Mouse (Mus musculus) intestine, embryonic 15.5 days (tissue): ENCODE measurements around the gene Prr19. TPM values are rescaled to one million over a fixed set of nuclear protein-coding genes. Genes with fewer than 3 reads are reported as not detected.

Source experiments
- ATAC-seq: fragments of 200-750 bp; cut with Nextera tagmentation; 2 replicates; pipeline ENCODE4 v1.8.0; 2017; ENCODE audit warnings: moderate TSS enrichment, moderate library complexity
- H3K27ac ChIP-seq: fragments of 300-500 bp; sonication (generic); 2 replicates; pipeline ENCODE4 v1.5.1; 2015; ENCODE audit warnings: mild to moderate bottlenecking, inconsistent platforms
- H3K27me3 ChIP-seq: fragments of 300-500 bp; sonication (generic); replicated peaks from 2 replicates; pipeline ENCODE4 v1.6.1; 2015; ENCODE audit warnings: inconsistent platforms
- H3K36me3 ChIP-seq: fragments of 300-500 bp; sonication (generic); 2 replicates; pipeline ENCODE4 v1.6.1; 2015; ENCODE audit warnings: inconsistent platforms
- H3K4me1 ChIP-seq: fragments of 300-500 bp; sonication (generic); replicated peaks from 2 replicates; pipeline ENCODE4 v1.6.1; 2015; ENCODE audit warnings: inconsistent platforms
- H3K4me2 ChIP-seq: fragments of 300-500 bp; sonication (generic); replicated peaks from 2 replicates; pipeline ENCODE4 v1.6.1; 2015; ENCODE audit warnings: mild to moderate bottlenecking, inconsistent platforms
- H3K4me3 ChIP-seq: fragments of 300-500 bp; sonication (generic); replicated peaks from 2 replicates; pipeline ENCODE4 v1.5.1; 2015; ENCODE audit warnings: inconsistent platforms
- H3K9ac ChIP-seq: fragments of 300-500 bp; sonication (generic); 2 replicates; pipeline ENCODE4 v1.6.1; 2015; ENCODE audit warnings: inconsistent platforms
- H3K9me3 ChIP-seq: fragments of 300-500 bp; sonication (generic); 2 replicates; pipeline ENCODE4 v1.6.1; 2016; ENCODE audit warnings: inconsistent platforms
- WGBS: fragments of 180-500 bp; shearing (Covaris S2); methylation state at CpG from one replicate; pipeline ENCODE4 v1.1.7; 2015; 5-methylcytosine and 5-hydroxymethylcytosine counted together
- polyA plus RNA-seq: library from polyadenylated mRNA; unstranded; fragments of >200 nt; fragmentation: Nextera tagmentation; extraction: Ambion mirVana; gene quantifications from 2 replicates; pipeline ENCODE4 v1.2.1, GENCODE M21; 2015

Gene Prr19
- polyA plus RNA-seq, 1 experiment from 2014 or later = 0.41 TPM

DNA sequence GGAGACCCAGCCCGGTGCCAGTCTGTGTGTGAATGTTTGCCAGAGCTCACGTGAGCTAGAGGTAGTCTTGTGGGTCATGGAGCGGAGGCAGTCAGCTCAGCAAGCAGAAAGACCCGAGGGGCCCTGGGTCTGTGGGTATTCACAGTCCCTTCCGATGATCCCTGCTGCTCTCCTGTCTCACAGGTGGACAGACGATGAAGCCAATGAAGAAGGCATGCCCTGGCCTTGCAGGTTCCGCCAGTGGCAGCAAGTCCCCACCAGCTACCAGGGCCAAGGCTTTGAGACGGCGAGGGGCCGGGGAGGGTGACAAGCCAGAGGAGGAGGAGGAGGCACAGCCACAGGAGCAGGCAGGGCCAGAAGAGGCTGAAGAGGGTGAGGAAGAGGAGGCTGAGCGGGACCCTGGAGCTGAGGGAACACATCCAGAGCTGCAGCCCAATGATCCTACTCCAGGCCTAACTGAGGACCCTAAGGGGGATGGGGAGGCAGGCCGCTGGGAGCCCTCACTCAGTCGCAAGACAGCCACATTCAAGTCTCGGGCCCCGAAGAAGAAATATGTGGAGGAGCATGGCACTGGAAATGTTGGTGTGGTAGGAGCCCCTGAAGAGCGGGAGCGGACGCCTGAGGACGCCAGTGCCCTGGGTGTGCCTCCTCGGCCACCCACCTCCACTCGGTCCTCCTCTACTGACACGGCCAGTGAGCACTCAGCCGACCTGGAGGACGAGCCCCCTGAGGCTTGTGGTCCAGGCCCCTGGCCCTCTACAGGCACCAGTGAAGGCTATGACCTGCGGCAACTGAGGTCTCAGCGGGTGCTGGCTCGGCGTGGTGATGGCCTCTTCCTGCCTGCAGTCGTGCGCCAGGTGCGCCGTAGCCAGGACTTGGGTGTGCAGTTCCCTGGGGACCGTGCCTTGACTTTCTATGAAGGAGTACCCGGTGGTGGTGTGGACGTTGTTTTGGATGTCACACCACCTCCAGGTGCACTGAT is 30.3 kb upstream of the Prr19 start:
- ATAC-seq = no peak
- no peak overlapping the region for H3K4me3 ChIP-seq
- no peaks in the 10 kb centered on the region for H3K9me3 ChIP-seq
- H3K27ac ChIP-seq = no peak overlapping the region
- WGBS = 91% methylated on average over 35 of the region's 35 CpGs
- no peak overlapping the region for H3K4me2 ChIP-seq
- H3K9ac ChIP-seq = no peak overlapping the region
- H3K27me3 ChIP-seq = no peaks in the 10 kb centered on the region
- H3K36me3 ChIP-seq = peaks cover 22% of the 10 kb centered on the region
- peaks cover 41% of the 10 kb centered on the region for H3K4me1 ChIP-seq

- Histone ChIP-seq H3K4me3 (no peak overlapping the region), H3K36me3 (peaks cover 22% of the 10 kb centered on the region), H3K9ac (no peak overlapping the region), H3K9me3 (no peaks in the 10 kb centered on the region), H3K4me1 (peaks cover 44% of the 10 kb centered on the region), H3K27ac (no peak overlapping the region), H3K27me3 (no peaks in the 10 kb centered on the region), H3K4me2 (no peak overlapping the region)
- WGBS = 88% methylated on average over 30 of the region's 30 CpGs
- ATAC-seq = no peak
Measured at GRCm38 (mm10) chr7:25271651-25272444, 29.4 kb upstream of the Prr19 start.

DNA sequence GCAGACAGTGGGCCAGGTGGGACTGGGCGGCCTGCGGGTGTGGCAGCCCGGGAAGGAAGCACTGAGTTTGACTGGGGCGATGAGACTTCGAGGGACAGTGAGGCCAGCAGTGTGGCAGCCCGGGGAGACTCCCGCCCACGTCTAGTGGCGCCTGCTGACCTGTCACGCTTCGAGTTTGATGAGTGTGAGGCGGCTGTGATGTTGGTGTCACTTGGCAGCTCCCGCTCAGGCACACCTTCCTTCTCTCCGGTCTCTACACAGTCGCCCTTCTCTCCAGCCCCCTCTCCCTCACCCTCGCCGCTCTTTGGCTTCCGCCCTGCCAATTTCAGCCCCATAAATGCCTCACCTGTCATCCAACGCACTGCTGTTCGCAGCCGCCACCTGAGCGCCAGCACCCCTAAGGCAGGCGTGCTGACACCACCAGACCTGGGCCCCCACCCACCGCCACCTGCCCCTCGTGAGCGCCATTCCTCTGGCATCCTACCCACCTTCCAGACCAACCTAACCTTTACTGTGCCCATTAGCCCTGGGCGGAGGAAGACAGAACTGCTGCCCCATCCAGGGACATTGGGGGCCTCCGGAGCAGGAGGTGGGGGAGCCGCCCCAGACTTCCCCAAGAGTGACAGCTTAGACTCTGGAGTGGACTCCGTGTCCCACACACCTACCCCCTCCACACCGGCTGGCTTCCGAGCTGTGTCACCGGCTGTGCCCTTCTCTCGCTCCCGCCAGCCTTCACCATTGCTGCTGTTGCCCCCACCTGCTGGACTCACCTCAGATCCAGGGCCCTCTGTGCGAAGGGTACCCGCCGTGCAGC is 28.6 kb upstream of the Prr19 start:
- Histone ChIP-seq H3K27ac (no peak overlapping the region), H3K27me3 (no peaks in the 10 kb centered on the region), H3K9me3 (no peaks in the 10 kb centered on the region), H3K36me3 (peaks cover 22% of the 10 kb centered on the region), H3K4me1 (peaks cover 45% of the 10 kb centered on the region), H3K9ac (no peak overlapping the region), H3K4me3 (no peak overlapping the region), H3K4me2 (no peak overlapping the region)
- 88% methylated on average over 38 of the region's 38 CpGs for WGBS
- no peak for ATAC-seq

DNA sequence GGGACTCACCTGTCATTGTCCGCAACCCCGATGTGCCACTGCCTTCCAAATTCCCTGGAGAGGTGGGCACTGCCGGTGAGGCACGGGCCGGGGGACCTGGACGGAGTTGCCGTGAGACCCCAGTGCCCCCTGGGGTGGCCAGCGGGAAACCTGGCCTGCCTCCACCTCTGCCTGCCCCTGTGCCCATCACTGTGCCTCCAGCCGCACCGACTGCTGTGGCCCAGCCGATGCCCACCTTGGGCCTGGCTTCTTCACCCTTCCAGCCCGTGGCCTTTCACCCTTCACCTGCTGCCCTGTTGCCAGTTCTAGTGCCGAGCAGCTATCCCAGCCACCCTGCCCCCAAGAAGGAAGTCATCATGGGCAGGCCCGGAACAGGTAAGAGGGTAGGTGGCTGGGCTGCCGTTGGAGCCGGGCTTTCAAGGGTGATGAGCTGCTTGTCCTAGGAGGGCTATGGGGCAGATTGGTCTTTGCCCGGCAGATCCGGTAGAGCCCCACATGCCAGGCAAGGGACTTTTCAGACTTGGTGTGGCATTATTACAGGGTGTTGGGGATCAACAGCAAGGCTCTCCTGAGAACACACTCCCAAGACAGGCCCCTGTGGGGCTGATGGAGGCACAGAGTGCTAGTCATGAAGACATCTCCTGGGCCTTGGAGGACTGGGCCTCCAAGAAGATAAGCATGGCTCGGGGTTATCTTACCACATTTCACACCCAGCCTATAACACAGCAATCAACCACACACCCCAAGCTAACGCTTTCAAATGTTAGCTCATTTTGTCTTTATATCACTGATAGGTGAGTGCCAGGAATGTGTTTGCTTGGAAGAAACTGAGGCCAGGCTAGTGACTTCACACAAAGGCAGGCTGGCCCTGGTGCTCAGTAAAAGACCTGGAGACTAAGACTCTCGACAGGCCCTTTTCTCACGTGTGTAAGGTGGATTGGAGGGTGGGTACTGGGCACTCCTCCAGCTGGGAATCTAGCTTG is 27.7 kb upstream of the Prr19 start:
- no peak overlapping the region for H3K27ac ChIP-seq
- peaks cover 49% of the 10 kb centered on the region for H3K4me1 ChIP-seq
- WGBS = 86% methylated on average over 22 of the region's 22 CpGs

DNA sequence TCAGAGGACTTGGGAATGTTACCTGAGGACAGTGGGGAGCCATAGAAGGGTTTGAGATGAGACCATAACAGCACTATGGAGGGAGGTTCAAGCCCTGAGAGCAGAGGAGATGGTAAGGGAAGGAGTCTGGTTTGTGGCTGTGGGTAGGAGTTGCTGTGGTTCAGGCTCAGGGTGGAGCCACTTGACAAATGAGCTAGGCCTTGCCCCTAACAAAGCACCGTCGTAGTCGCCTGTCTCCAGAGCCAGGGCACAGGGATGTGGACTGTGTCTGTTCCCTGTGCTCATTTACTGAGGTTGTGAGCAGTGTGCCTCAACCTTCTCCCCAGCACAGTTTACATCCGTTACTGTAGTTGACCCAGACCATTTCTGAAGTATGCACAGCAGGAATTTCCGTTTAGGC is 26.6 kb upstream of the Prr19 start:
- Histone ChIP-seq H3K4me3 (no peak overlapping the region), H3K9ac (0 out of 2 replicates have a peak overlapping the region, but pooled peaks have one; percentile 24), H3K4me1 (peaks cover 43% of the 10 kb centered on the region), H3K9me3 (no peaks in the 10 kb centered on the region), H3K36me3 (peaks cover 22% of the 10 kb centered on the region), H3K27me3 (no peaks in the 10 kb centered on the region), H3K4me2 (no peak overlapping the region), H3K27ac (no peak overlapping the region)
- no peak for ATAC-seq
- WGBS = 45% methylated on average over 5 of the region's 5 CpGs

More for the DNA sequence above, 27.7 kb upstream of the Prr19 start:
- H3K36me3 ChIP-seq = peaks cover 22% of the 10 kb centered on the region
- no peak overlapping the region for H3K4me2 ChIP-seq
- no peak overlapping the region for H3K9ac ChIP-seq
- no peak for ATAC-seq
- no peaks in the 10 kb centered on the region for H3K27me3 ChIP-seq
- no peaks in the 10 kb centered on the region for H3K9me3 ChIP-seq
- H3K4me3 ChIP-seq = no peak overlapping the region

- Histone ChIP-seq H3K4me2 (no peak overlapping the region), H3K4me3 (no peak overlapping the region), H3K9me3 (no peaks in the 10 kb centered on the region), H3K4me1 (peaks cover 44% of the 10 kb centered on the region), H3K36me3 (peaks cover 22% of the 10 kb centered on the region), H3K9ac (peak overlapping the region; percentile 24; the same call in 1 of the 2 replicates), H3K27ac (no peak overlapping the region), H3K27me3 (no peaks in the 10 kb centered on the region)
- ATAC-seq = no peak
- 93% methylated on average over 3 of the region's 3 CpGs for WGBS
Measured at GRCm38 (mm10) chr7:25274996-25275395, 26.2 kb upstream of the Prr19 start.

DNA sequence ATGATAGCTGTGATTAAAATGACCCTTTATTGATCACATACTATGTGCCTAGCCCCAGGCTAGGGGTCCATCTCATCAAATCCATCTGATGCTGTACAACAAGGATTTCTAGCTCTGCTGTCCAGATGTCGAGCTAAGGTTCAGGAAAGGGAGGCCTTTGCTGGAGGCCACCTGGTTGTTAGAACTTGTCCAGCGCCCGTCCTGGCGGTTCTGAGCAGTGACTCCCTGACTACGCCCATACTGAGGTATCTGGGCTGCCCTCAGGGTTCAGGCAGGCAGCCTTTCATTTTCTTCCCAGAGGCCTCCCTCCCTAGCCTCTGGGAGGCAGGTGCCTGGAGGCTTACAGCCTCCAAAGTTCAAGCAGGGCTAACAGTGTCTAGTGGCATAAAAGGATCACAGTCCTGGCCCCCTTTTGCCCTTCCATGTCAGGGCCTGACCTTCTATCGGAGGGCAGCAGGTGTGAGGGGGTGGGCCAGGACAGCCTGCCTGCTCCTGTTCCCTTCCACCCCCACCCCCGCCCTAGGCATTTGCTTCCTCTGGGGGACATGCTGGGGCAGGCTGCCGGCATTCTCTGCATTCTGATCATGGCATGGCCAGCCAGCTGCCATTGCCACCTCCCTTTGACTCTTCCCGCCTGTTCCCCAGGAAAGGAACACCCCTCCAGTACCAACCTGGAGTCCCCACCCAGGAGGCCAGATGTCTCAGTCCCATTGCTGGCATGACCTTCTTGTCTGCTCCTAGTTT is 25.5 kb upstream of the Prr19 start:
- peaks cover 51% of the 10 kb centered on the region for H3K4me1 ChIP-seq
- 52% methylated on average over 9 of the region's 9 CpGs for WGBS
- H3K27me3 ChIP-seq = no peaks in the 10 kb centered on the region
- H3K9me3 ChIP-seq = no peaks in the 10 kb centered on the region
- H3K27ac ChIP-seq = no peak overlapping the region
- no peak for ATAC-seq
- H3K4me2 ChIP-seq = no peak overlapping the region
- no peak overlapping the region for H3K4me3 ChIP-seq
- peak overlapping the region; percentile 15; the same call in 1 of the 2 replicates for H3K9ac ChIP-seq
- H3K36me3 ChIP-seq = peaks cover 22% of the 10 kb centered on the region

DNA sequence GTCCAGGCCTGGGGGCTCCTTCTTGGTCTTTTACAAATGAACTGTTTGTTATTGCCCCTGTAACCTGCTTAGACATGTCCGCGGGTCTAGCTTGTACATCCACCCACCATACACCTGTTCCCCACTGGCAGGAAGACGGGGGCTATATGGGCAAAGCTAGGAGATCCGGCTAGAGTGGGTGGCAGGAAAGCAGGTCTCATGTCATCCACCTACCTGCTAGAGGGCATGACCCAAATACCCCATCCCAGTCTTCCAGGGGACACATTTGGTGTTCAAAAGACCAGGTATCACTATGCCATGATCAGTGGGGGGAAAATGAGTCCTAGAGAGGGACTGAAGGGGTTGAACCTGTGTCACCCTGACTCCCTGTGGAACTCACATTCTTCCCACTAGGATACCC is 23.8 kb upstream of the Prr19 start:
- WGBS = 81% methylated on average over 4 of the region's 4 CpGs
- Histone ChIP-seq H3K4me1 (peaks cover 61% of the 10 kb centered on the region), H3K9ac (peak overlapping the region; percentile 68), H3K27ac (peak overlapping the region; percentile 98; the same call in 1 of the 2 replicates), H3K27me3 (no peaks in the 10 kb centered on the region), H3K4me3 (no peak overlapping the region), H3K36me3 (peaks cover 8% of the 10 kb centered on the region; the same call in 1 of the 2 replicates), H3K4me2 (peak overlapping the region; percentile 92), H3K9me3 (no peaks in the 10 kb centered on the region)
- no peak for ATAC-seq

- WGBS = 11% methylated on average over 4 of the region's 4 CpGs
- ATAC-seq = no peak
- peak overlapping the region; percentile 76 for H3K4me3 ChIP-seq
- peaks cover 62% of the 10 kb centered on the region for H3K4me1 ChIP-seq
- H3K27ac ChIP-seq = peak overlapping the region; percentile 98
- H3K4me2 ChIP-seq = peak overlapping the region; percentile 92
- no peaks in the 10 kb centered on the region for H3K9me3 ChIP-seq
- peaks cover 7% of the 10 kb centered on the region; the same call in 1 of the 2 replicates for H3K36me3 ChIP-seq
- peak overlapping the region; percentile 68 for H3K9ac ChIP-seq
- no peaks in the 10 kb centered on the region for H3K27me3 ChIP-seq
Measured at GRCm38 (mm10) chr7:25277998-25278340, 23.2 kb upstream of the Prr19 start.

DNA sequence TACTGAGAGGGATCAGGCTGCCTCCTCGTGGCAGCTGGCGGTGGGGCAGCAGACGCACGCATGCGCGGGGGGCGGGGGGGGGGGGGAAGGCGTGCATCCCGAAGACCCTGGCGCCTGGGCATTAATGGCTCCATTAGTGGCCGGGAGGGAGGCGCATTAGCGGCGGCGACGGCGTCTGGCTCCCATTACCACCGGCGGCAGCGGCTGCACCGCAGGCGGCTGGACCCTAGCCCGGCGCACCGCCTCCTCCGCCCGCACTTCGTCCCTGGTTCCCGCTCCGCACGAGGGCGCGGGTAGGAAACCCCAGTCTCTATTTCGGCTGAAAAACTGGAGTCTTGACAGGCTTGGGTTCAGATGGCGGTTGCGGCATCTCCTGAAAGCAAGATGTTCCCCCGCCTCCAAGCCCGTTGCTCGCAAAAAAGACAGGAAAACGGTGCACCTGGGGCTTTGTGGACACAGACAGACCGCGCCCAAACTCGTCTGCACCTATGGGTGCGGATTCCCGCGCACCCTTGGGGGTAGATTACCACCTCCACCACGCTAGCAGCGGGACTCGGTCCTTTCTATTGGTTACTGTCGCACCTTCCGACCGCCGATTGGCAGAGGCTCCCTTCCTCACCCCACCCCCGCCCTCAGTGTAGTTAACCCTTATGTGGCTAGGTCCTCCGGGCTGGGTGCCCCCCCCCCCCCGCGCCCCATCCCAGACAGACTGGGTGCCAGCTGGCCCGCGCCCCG is 22.7 kb upstream of the Prr19 start:
- Histone ChIP-seq H3K36me3 (peaks cover 2% of the 10 kb centered on the region; the same call in 1 of the 2 replicates), H3K4me2 (peak overlapping the region; percentile 92), H3K9ac (peak overlapping the region; percentile 68), H3K9me3 (no peaks in the 10 kb centered on the region), H3K4me3 (peak overlapping the region; percentile 76), H3K27ac (peak overlapping the region; percentile 98), H3K4me1 (peaks cover 64% of the 10 kb centered on the region), H3K27me3 (no peaks in the 10 kb centered on the region)
- under 1% methylated on average over 52 of the region's 60 CpGs for WGBS
- ATAC-seq = peak; percentile 70
